Mouse (Mus musculus) limb, embryonic 13.5 days (tissue): ENCODE results near the gene Fcna. TPM values are rescaled to one million over a fixed set of nuclear protein-coding genes. Genes with fewer than 3 reads are reported as not detected.

ENCODE experiments used
- ATAC-seq: fragments of 200-750 bp; cut with Nextera tagmentation; 2 replicates; pipeline ENCODE4 v1.8.0; 2017; ENCODE audit warnings: low read depth, moderate number of reproducible peaks, moderate TSS enrichment; ENCODE audit not compliant: low FRiP score
- H3K27ac ChIP-seq: fragments of 300-500 bp; sonication (generic); 2 replicates; pipeline ENCODE4 v1.5.1; 2015; ENCODE audit warnings: inconsistent platforms, mild to moderate bottlenecking, moderate library complexity
- H3K27me3 ChIP-seq: fragments of 300-500 bp; sonication (generic); 2 replicates; pipeline ENCODE4 v1.6.1; 2015; ENCODE audit warnings: mild to moderate bottlenecking, inconsistent platforms
- H3K36me3 ChIP-seq: fragments of 300-500 bp; sonication (generic); 2 replicates; pipeline ENCODE4 v1.6.1; 2015; ENCODE audit warnings: inconsistent platforms, mild to moderate bottlenecking, moderate library complexity
- H3K4me1 ChIP-seq: fragments of 300-500 bp; sonication (generic); 2 replicates; pipeline ENCODE4 v1.6.1; 2015; ENCODE audit warnings: inconsistent platforms
- H3K4me2 ChIP-seq: fragments of 300-500 bp; sonication (generic); replicated peaks from 2 replicates; pipeline ENCODE4 v1.6.1; 2015; ENCODE audit warnings: inconsistent platforms, mild to moderate bottlenecking, moderate library complexity
- H3K4me3 ChIP-seq: fragments of 300-500 bp; sonication (generic); 2 replicates; pipeline ENCODE4 v1.5.1; 2015; ENCODE audit warnings: moderate library complexity, mild to moderate bottlenecking, inconsistent platforms
- H3K9ac ChIP-seq: fragments of 300-500 bp; sonication (generic); 2 replicates; pipeline ENCODE4 v1.6.1; 2015; ENCODE audit warnings: mild to moderate bottlenecking, inconsistent platforms
- H3K9me3 ChIP-seq: fragments of 300-500 bp; sonication (generic); 2 replicates; pipeline ENCODE4 v1.6.1; 2016; ENCODE audit warnings: inconsistent platforms
- WGBS: fragments of 180-500 bp; shearing (Covaris S2); methylation state at CpG from one replicate; pipeline ENCODE4 v1.1.7; 2015; 5-methylcytosine and 5-hydroxymethylcytosine counted together
- polyA plus RNA-seq: library from polyadenylated mRNA; unstranded; fragments of >200 nt; fragmentation: Nextera tagmentation; extraction: Ambion mirVana; gene quantifications from 2 replicates; pipeline ENCODE4 v1.2.1, GENCODE M21; 2015

The Fcna gene
- polyA plus RNA-seq, 1 experiment from 2014 or later, result 0.98 TPM

DNA sequence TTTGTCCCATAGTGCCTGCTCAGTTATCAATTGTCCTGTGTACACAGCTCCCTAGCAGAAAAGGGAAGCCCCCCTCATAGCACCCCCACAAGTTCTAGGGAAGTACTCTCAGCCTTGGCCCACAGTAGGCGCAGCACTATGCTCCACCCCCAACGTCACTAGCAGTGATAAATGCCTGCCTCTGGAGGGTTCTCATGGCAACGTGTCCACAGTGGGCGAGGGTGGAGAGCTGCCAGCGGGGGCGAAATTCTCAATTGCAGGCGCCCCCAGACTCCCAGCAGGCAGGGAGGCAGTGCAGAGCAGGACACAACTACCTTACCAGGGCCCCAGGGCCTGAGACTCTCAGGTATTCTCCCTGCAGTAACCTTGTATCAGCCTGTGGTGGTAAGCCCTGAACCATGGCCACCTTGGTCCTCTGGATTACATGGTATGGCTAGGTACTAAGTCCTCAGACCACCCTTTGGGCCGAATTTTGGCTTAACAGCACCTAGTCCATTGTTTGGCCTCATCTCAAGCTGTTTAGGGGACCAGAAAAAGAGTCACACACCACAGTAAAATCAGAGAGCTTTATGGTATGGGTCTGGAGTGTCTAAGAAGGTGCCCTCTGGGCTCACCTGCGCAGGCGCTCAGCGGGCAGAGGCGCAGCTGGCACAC, 45.2 kb downstream of the Fcna start:
- Histone ChIP-seq H3K27ac (no peak overlapping the region), H3K4me3 (no peak overlapping the region), H3K36me3 (peaks cover 48% of the 10 kb centered on the region), H3K9me3 (no peaks in the 10 kb centered on the region), H3K27me3 (peaks cover 38% of the 10 kb centered on the region), H3K4me1 (peaks cover 58% of the 10 kb centered on the region), H3K9ac (peak overlapping the region; percentile 31; the same call in 1 of the 2 replicates), H3K4me2 (no peak overlapping the region)
- ATAC-seq, result no peak
- WGBS, result 51% methylated on average over 12 of the region's 12 CpGs

DNA sequence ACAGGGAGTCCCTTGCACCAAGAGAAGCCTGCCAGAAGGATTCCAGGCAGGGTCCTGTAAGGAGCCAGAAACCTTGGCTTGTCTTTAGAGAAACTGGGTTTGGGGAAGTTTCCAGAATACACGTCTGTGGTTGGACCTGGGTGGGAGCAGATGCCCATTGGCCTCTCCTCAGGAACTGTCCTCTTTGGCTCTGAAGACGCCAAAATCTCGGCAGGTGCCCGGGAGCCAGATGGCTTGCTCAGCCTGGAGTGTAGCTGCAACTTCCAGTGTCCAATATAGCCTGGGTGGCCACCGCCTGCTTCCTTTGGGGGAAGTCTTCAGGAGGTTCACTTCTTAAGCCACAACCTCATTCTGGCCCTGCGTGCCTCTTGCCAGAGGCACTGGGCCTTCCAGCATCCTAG, 45.9 kb downstream of the Fcna start:
- Histone ChIP-seq H3K9me3 (no peaks in the 10 kb centered on the region), H3K27me3 (peaks cover 45% of the 10 kb centered on the region), H3K4me3 (no peak overlapping the region), H3K4me1 (peaks cover 65% of the 10 kb centered on the region), H3K36me3 (peaks cover 41% of the 10 kb centered on the region), H3K27ac (no peak overlapping the region), H3K9ac (no peak overlapping the region), H3K4me2 (peak overlapping the region; percentile 72)
- ATAC-seq, result no peak; the same call in 1 of the 2 replicates
- 36% methylated on average over 6 of the region's 6 CpGs for WGBS

DNA sequence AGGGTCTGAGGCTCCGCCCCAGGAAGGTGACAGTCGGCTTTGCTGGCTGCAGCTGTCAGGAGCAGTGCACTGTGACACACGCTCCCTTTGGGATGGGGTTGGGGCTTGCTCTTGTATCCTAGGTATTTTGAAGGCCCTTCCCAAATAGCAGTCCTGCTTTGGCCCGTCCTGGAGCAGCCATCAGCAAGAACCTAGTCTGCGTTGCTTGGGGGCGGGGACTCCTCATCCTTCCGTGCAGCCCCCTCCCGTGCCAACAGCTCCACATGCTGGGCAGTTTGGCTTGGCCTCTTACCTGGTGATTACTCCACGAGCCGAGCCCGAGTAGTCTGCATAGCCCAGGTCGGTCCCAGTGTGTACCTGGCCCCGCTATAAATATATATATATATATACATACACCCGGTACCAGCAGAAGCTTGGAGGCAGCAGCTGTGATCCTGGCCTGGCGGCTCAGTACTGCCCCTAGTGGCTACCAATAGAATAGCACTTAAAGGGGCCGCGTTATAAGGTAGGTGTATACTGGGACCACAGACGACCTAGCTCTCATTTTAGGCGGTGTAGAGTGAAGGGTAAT, 46.5 kb downstream of the Fcna start, which contains the start of gene Ajm1:
Gene Ajm1 (minus strand): TSS at position 464 of the 571 bp plus-strand sequence.
- H3K4me2 ChIP-seq, result peak within 1 kb of the TSS; percentile 72
- peaks cover 68% of the 10 kb centered on the region for H3K4me1 ChIP-seq
- peaks cover 50% of the 10 kb centered on the region for H3K27me3 ChIP-seq
- no peaks in the 10 kb centered on the region for H3K9me3 ChIP-seq
- WGBS, result 5% methylated on average over 19 of the region's 19 CpGs
- H3K27ac ChIP-seq, result no peak within 1 kb of the TSS
- peak within 1 kb of the TSS; percentile 56 for H3K9ac ChIP-seq
- peak within 1 kb of the TSS; percentile 43 for H3K4me3 ChIP-seq
- peaks cover 36% of the 10 kb centered on the region for H3K36me3 ChIP-seq
- ATAC-seq, result peak; percentile 67

DNA sequence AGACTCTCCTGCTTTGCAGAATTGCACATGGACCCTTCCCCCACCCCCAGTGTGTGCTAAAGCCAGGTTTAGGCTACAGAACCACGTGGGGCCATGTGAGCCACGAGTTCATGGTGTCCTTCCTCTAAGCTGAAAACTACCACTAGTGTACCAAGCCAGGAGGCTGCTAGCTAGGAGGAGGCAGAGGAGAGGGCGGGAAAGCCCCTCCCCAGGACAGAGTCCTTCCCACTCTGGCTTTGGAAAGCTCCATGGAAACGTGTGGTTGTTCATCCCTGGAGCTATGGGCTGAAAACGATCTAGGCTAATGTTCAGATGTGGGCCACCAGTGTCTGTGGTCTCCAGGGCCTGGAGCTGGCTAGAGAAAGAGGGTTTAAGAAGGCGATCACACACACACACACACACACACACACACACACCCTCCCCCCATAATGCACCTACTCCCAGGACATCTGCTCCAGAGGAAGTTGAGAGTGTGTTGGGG, 47.2 kb downstream of the Fcna start:
- Histone ChIP-seq H3K9me3 (no peaks in the 10 kb centered on the region), H3K4me2 (peak overlapping the region; percentile 72), H3K36me3 (peaks cover 29% of the 10 kb centered on the region), H3K9ac (0 out of 2 replicates have a peak overlapping the region, but pooled peaks have one; percentile 56), H3K27me3 (peaks cover 56% of the 10 kb centered on the region), H3K27ac (no peak overlapping the region), H3K4me3 (peak overlapping the region; percentile 43), H3K4me1 (peaks cover 76% of the 10 kb centered on the region)
- 46% methylated on average over 6 of the region's 6 CpGs for WGBS
- no peak for ATAC-seq

DNA sequence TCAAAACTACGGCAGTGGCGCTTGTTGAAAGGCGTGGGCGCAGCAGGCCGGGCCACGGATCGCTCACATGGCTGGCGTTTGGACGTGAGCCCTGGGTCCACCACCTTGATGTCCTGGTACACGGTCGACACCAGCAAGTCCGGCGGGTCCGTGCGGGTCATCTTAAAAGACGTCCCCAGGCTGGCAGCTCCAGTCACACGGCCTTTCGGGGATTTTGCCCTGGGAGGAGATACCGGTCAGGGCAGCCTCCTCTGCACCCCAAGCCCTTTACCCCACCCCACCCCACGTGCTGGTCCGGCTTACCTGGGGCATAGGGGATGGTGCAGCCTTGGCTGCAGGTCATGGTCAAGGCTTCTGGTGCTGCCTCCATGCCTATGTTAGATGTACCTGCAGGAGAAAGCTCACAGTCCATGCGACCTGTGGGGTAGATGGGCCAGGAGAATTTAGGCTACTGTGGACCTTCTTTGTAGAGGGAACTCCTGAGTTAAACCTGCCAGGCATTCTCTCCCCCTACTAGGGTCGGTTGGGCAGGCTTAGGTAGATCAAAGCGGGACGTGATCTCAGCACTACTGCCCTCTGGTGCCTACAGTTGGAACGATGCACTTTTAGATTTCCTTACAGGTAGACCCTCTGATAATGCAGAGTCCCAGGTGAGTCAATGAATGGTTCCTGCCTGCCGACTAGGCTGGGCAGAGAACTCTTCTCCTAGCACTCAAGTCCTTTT, 47.9 kb downstream of the Fcna start:
- Histone ChIP-seq H3K9me3 (no peaks in the 10 kb centered on the region), H3K4me2 (peak overlapping the region; percentile 58), H3K27me3 (peaks cover 56% of the 10 kb centered on the region), H3K9ac (peak overlapping the region; percentile 31; the same call in 1 of the 2 replicates), H3K4me1 (peaks cover 80% of the 10 kb centered on the region), H3K27ac (no peak overlapping the region), H3K36me3 (peaks cover 22% of the 10 kb centered on the region), H3K4me3 (peak overlapping the region; percentile 35)
- WGBS, result 6% methylated on average over 27 of the region's 27 CpGs
- ATAC-seq, result no peak

DNA sequence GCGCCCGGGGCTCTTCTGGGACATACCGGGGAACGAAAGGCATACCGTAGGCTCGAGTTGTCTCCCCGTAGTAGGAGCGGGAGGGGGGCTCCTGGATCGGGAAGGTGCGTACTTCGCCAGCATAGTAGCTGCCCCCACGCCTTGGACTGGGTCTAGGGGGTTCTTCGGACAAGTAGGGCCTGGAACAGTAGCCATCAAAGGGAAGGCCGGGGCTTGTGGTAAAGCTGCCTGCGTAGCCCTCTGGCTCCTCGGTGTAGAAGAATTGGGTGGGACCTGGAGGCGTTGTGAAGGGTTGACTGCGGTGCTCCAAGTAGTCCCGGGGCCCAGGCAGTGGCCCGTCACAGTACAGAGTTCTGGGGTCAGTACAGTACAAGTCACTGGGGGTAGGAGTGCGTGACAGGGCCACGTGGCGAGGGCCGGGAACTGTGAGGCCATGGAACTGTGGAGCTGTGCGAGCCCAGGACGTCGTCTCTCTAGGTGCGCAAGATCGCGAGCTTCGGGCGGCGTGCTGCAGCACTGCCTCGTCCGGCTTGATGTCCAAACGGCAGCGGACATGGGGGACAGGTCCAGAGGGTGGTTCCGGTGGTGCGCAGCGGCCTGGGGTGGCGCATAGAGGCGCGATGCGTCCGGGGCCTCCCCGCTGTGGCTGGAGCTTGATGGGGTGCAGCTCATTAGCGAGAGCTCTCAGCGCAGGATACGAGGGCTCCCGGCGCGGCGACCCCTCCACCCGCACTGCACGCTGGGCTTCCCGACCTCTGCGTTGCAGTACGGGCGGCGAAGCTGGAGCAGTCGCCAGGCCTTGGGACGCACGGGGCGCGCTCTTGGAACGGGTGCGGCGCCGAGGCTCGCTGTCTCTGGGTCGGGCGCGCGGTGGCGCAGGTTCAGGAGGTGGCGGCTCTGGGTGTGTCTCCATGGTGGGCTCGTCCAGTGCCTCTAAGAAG, 48.8 kb downstream of the Fcna start:
- Histone ChIP-seq H3K9me3 (no peaks in the 10 kb centered on the region), H3K9ac (peak overlapping the region; percentile 31; the same call in 1 of the 2 replicates), H3K36me3 (peaks cover 13% of the 10 kb centered on the region), H3K27ac (no peak overlapping the region), H3K4me3 (peak overlapping the region; percentile 35), H3K27me3 (peaks cover 56% of the 10 kb centered on the region), H3K4me2 (peak overlapping the region; percentile 58), H3K4me1 (peaks cover 82% of the 10 kb centered on the region)
- no peak for ATAC-seq
- 4% methylated on average over 77 of the region's 77 CpGs for WGBS

DNA sequence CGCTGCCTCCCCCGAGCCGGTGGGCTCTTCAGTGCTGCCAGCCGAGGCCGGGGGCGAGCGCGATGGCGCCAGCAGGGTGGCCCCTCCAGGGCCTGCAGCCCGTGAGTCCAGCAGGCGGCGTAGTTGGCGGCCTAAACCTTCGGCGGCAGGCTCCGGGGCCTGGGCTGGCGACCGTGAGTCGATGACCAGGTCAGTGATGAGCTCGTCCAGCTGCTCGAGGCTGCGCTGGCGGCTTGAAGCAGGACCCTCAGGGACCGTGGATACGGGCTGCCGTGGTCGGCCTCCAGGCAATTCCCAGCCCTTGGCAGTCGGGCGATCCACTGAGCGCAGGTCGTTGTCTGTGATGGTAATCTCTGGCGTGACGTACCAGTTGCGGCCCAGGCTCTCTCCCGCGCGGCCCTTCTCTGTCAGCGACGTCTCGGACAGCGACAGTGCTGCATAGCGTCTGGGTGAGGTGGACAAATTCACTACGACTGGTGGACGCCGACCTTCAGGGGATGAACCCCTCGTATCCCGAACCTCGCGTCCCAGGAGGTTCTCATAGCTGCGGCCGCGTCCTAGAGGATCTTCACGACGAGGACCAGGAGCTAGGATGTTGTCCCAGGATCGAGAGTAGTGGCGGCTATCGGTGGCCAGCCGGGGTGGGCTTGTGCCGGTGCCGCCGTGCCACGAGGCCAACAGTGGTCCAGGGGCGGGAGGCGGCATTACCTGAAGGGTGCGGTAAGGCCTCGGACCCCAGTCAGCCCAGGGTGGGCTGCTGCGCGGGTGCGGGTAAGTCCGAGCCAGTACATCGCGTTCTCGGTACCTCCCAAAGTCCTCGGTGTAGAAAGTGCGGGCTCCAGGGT, 49.7 kb downstream of the Fcna start:
- Histone ChIP-seq H3K4me1 (peaks cover 85% of the 10 kb centered on the region), H3K4me3 (peak overlapping the region; percentile 35), H3K36me3 (peaks cover 6% of the 10 kb centered on the region), H3K27ac (no peak overlapping the region), H3K9me3 (no peaks in the 10 kb centered on the region), H3K9ac (peak overlapping the region; percentile 45), H3K4me2 (peak overlapping the region; percentile 58), H3K27me3 (peaks cover 56% of the 10 kb centered on the region)
- ATAC-seq, result no peak
- WGBS, result 4% methylated on average over 75 of the region's 75 CpGs

DNA sequence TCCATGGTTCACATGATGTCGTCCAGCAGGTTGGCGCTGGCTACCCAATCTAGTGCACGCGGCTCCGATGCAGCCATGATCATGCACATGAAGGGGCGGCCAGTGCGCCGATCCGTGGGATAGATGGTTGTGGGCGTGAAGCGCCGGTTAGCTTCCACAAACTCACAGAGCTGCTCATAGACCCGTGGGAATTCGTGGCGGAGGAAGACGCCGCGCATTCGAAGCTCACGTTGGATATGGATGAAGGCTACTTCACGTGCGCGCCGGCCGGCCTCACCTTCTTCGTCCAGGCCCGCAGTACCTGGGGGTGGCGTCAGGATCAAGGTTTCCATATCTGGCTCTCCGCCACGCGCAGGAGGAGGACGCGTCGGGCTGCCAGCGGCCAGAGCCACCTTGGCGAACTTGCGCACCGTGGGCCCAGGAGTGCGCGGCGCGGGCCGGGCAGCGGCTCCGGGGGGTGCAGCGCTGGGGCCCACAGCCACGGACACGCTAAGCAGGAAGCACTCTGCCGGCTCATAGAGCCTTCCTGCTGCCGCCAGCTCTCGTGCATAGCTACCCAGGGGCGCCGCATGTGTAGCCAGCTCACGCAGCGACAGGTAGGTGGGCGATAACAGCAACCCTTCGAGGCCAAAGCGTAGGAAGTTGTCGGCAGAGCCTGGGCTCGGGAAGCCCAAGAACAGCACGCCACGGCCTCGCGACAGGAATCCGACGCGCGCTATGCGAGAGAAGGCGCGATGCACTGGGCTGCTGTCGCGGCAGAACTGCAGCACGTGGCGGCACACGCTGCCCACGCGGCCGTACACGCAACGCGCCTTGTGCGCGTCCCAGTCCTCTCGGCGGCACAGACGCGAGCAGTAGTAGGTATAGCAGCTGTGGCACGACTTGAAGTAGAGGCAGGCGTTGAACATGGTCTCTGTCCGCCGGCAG, 50.6 kb downstream of the Fcna start:
- WGBS, result 12% methylated on average over 92 of the region's 92 CpGs
- Histone ChIP-seq H3K9me3 (no peaks in the 10 kb centered on the region), H3K27me3 (peaks cover 56% of the 10 kb centered on the region), H3K4me1 (peaks cover 81% of the 10 kb centered on the region), H3K9ac (peak overlapping the region; percentile 45; the same call in 1 of the 2 replicates), H3K36me3 (peaks cover 11% of the 10 kb centered on the region), H3K27ac (no peak overlapping the region), H3K4me2 (peak overlapping the region; percentile 58), H3K4me3 (peak overlapping the region; percentile 35)
- no peak for ATAC-seq

DNA sequence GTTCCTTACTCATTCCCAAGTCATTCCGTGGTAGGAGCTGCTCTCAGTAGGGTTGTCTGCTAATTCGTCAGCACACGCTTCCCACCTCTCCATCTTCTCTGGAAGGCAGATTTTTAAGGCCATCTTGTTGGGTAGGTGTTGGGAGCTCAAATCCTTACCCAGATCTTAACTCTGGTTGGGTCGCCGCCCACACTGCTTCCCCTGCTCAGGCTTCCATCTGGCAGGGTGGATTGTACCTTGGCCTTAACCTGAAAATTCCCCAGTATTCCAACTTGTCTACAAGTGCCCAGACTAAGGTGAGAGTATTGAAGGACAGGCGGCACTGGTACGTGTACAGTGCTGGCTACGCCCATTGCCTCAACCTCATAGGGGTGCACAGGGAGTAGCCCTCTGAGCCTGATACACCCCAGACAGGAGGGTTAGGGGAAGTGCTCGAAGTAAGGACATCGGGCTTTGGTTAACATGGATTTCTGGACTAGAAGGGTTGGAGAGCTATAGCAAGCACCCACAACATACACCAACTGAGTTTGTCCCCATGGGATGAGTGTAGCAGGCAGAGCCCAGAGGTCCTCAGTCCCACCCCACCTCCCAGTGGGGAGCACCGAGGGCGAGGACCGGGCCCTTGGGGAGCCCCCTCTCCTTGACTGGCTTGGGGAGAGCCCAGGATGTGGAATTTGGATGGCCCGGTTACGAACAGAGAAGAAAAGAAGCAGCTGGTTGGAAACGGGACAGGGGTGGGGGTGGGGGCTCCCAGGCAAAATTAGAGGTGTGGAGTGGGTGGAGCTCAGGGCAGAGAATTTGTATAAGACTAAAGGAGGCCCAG, 51.6 kb downstream of the Fcna start:
- 80% methylated on average over 16 of the region's 16 CpGs for WGBS
- Histone ChIP-seq H3K4me3 (no peak overlapping the region; the same call in 1 of the 2 replicates), H3K27me3 (peaks cover 55% of the 10 kb centered on the region), H3K9me3 (no peaks in the 10 kb centered on the region), H3K27ac (0 out of 2 replicates have a peak overlapping the region, but pooled peaks have one; percentile 91), H3K4me1 (peaks cover 73% of the 10 kb centered on the region), H3K9ac (peak overlapping the region; percentile 71), H3K4me2 (peak overlapping the region; percentile 97), H3K36me3 (peaks cover 20% of the 10 kb centered on the region)
- ATAC-seq, result no peak
